ENCODE assay signal across 23 mouse cellular contexts in genomic region chr4:55405329-55405728, GRCm38 (mm10). TPM values are rescaled to one million over a fixed set of nuclear protein-coding genes. Genes with fewer than 3 reads are reported as not detected.
DNase-seq lines count a peak whose midpoint lies in the region; ATAC-seq and TF ChIP-seq lines count a peak whose summit lies in the region.
"Had no signal": no experiment of that assay in that cellular context is flagged by ENCODE, and none has a peak within 500 bp of the region (broad histone marks: within the 10 kb centered on the region; RNA-seq: fewer than 3 reads in every experiment).

No protein-coding gene starts in this region.

- no peaks in the 10 kb centered on the region for H3K4me1 ChIP-seq in hindbrain, postnatal 0 days (ENCODE audit: insufficient read depth, low read length)
- no peaks in the 10 kb centered on the region for H3K4me1 ChIP-seq in hindbrain, embryonic 13.5 days (replicated peaks)
- 0 out of 2 replicates have a peak, but pooled peaks cover 6% of the 10 kb centered on the region for H3K4me1 ChIP-seq in midbrain, embryonic 14.5 days (ENCODE audit: control insufficient read depth, insufficient read depth, low read length)
- peaks cover 4% of the 10 kb centered on the region; the same call in 1 of the 2 replicates for H3K4me1 ChIP-seq in midbrain, embryonic 10.5 days
- no peaks in the 10 kb centered on the region for H3K4me1 ChIP-seq in midbrain, embryonic 15.5 days
- H3K4me1 ChIP-seq: embryonic facial prominence, embryonic 12.5 days; embryonic facial prominence, embryonic 15.5 days; heart, embryonic 13.5 days had no signal

- no peaks in the 10 kb centered on the region for H3K27me3 ChIP-seq in hindbrain, postnatal 0 days (ENCODE audit: insufficient read depth, low read length)
- H3K27me3 ChIP-seq in hindbrain, embryonic 13.5 days = no peaks in the 10 kb centered on the region
- no peaks in the 10 kb centered on the region for H3K27me3 ChIP-seq in midbrain, embryonic 14.5 days (ENCODE audit: control insufficient read depth, insufficient read depth, low read length)
- H3K27me3 ChIP-seq in midbrain, embryonic 10.5 days (ENCODE audit: low read depth, poor library complexity, severe bottlenecking) = 0 out of 2 replicates have a peak, but pooled peaks cover 3% of the 10 kb centered on the region
- H3K27me3 ChIP-seq in midbrain, embryonic 15.5 days (replicated peaks) = no peaks in the 10 kb centered on the region
- H3K27me3 ChIP-seq: embryonic facial prominence, embryonic 12.5 days; embryonic facial prominence, embryonic 15.5 days; heart, embryonic 13.5 days had no signal

- H3K9me3 ChIP-seq in hindbrain, postnatal 0 days (ENCODE audit: low read length) = no peaks in the 10 kb centered on the region
- H3K9me3 ChIP-seq in hindbrain, embryonic 13.5 days = no peaks in the 10 kb centered on the region
- H3K9me3 ChIP-seq in midbrain, embryonic 14.5 days (ENCODE audit: control insufficient read depth, low read length) = no peaks in the 10 kb centered on the region
- no peaks in the 10 kb centered on the region; the same call in 1 of the 2 replicates for H3K9me3 ChIP-seq in midbrain, embryonic 10.5 days (replicated peaks)
- no peaks in the 10 kb centered on the region for H3K9me3 ChIP-seq in midbrain, embryonic 15.5 days
- H3K9me3 ChIP-seq: embryonic facial prominence, embryonic 12.5 days; embryonic facial prominence, embryonic 15.5 days had no signal

- H3K4me2 ChIP-seq in hindbrain, postnatal 0 days (ENCODE audit: low read depth, low read length) = no peak overlapping the region
- H3K4me2 ChIP-seq in hindbrain, embryonic 13.5 days = no peak overlapping the region
- no peak overlapping the region for H3K4me2 ChIP-seq in midbrain, embryonic 14.5 days (ENCODE audit: low read length)
- H3K4me2 ChIP-seq in midbrain, embryonic 15.5 days = no peak overlapping the region
- H3K4me2 ChIP-seq: embryonic facial prominence, embryonic 12.5 days; embryonic facial prominence, embryonic 15.5 days; heart, embryonic 13.5 days had no signal

- no peak overlapping the region for H3K4me3 ChIP-seq in hindbrain, postnatal 0 days (ENCODE audit: low read length)
- H3K4me3 ChIP-seq in hindbrain, embryonic 13.5 days = no peak overlapping the region
- H3K4me3 ChIP-seq in midbrain, embryonic 14.5 days (replicated peaks; ENCODE audit: low read depth, low read length) = no peak overlapping the region
- H3K4me3 ChIP-seq in midbrain, embryonic 10.5 days = no peak overlapping the region
- H3K4me3 ChIP-seq in midbrain, embryonic 15.5 days = no peak overlapping the region
- H3K4me3 ChIP-seq: embryonic facial prominence, embryonic 12.5 days; embryonic facial prominence, embryonic 15.5 days; gastrocnemius, adult 2 months; heart, embryonic 13.5 days had no signal

- ATAC-seq in hindbrain, postnatal 0 days = 0 out of 2 replicates have a peak, but pooled peaks have one; percentile 29
- no peak for ATAC-seq in hindbrain, embryonic 13.5 days (ENCODE audit: low FRiP score)
- no peak for ATAC-seq in midbrain, embryonic 14.5 days (ENCODE audit: low FRiP score, low TSS enrichment)
- ATAC-seq in midbrain, embryonic 15.5 days (replicated peaks) = peak; percentile 72
- ATAC-seq: CD4-positive, CD25-positive, alpha-beta regulatory T cell, adult 4 months; forebrain, embryonic 14.5 days; forebrain, postnatal 0 days had no signal

- TF ChIP-seq CTCF in hindbrain, postnatal 0 days (IDR thresholded peaks at IDR 0.05; ENCODE audit: low read depth) = no peak

- H3K27ac ChIP-seq in hindbrain, postnatal 0 days = no peak overlapping the region
- no peak overlapping the region for H3K27ac ChIP-seq in hindbrain, embryonic 13.5 days
- peak overlapping the region; percentile 41; the same call in 1 of the 2 replicates for H3K27ac ChIP-seq in midbrain, embryonic 14.5 days (replicated peaks; ENCODE audit: low read depth, low read length)
- H3K27ac ChIP-seq in midbrain, embryonic 10.5 days (replicated peaks) = no peak overlapping the region
- no peak overlapping the region for H3K27ac ChIP-seq in midbrain, embryonic 15.5 days
- H3K27ac ChIP-seq: embryonic facial prominence, embryonic 12.5 days; embryonic facial prominence, embryonic 15.5 days; gastrocnemius, adult 2 months; heart, embryonic 13.5 days had no signal

- no peak overlapping the region for H3K9ac ChIP-seq in hindbrain, postnatal 0 days (replicated peaks; ENCODE audit: low read length)
- H3K9ac ChIP-seq in hindbrain, embryonic 13.5 days = no peak overlapping the region
- no peak overlapping the region for H3K9ac ChIP-seq in midbrain, embryonic 14.5 days (replicated peaks; ENCODE audit: low read length)
- no peak overlapping the region for H3K9ac ChIP-seq in midbrain, embryonic 15.5 days
- H3K9ac ChIP-seq: embryonic facial prominence, embryonic 12.5 days; embryonic facial prominence, embryonic 15.5 days; forebrain, postnatal 0 days; heart, embryonic 13.5 days had no signal

- 38% methylated on average over 3 of the region's 3 CpGs for WGBS in hindbrain, postnatal 0 days
- 24% methylated on average over 3 of the region's 3 CpGs for WGBS in hindbrain, embryonic 13.5 days
- WGBS in midbrain, embryonic 14.5 days = 14% methylated on average over 3 of the region's 3 CpGs
- WGBS in midbrain, embryonic 10.5 days = 52% methylated on average over 3 of the region's 3 CpGs
- WGBS in midbrain, embryonic 15.5 days = 24% methylated on average over 3 of the region's 3 CpGs

- H3K36me3 ChIP-seq in hindbrain, postnatal 0 days (ENCODE audit: insufficient read depth, low read length) = no peaks in the 10 kb centered on the region
- H3K36me3 ChIP-seq in hindbrain, embryonic 13.5 days = no peaks in the 10 kb centered on the region
- H3K36me3 ChIP-seq in midbrain, embryonic 14.5 days (ENCODE audit: control insufficient read depth, insufficient read depth, low read length) = no peaks in the 10 kb centered on the region
- H3K36me3 ChIP-seq in midbrain, embryonic 10.5 days = no peaks in the 10 kb centered on the region
- H3K36me3 ChIP-seq in midbrain, embryonic 15.5 days (replicated peaks) = no peaks in the 10 kb centered on the region
- H3K36me3 ChIP-seq: embryonic facial prominence, embryonic 12.5 days; embryonic facial prominence, embryonic 15.5 days; heart, embryonic 13.5 days had no signal

- no peak for DNase-seq in hindbrain, postnatal 0 days (ENCODE audit: low spot score)
- peak; percentile 52 for DNase-seq in midbrain, embryonic 14.5 days
- no peak for DNase-seq in midbrain, embryonic 10.5 days (ENCODE audit: low spot score)
- no peak for DNase-seq in spleen, postnatal 10 days (ENCODE audit: low spot score in 2 of 2)
- DNase-seq in spleen, adult 12 weeks (ENCODE audit: low spot score) = no peak
- DNase-seq: adrenal gland, adult 8-10 months; adrenal gland, postnatal 25 days; cerebellum, adult 18-20 months; cerebellum, adult 9-10 months; cerebellum, postnatal 14 days; forebrain, postnatal 0 days; gastrocnemius, adult 2 months; gastrocnemius, postnatal 14 days; heart, adult 18-20 months; heart, postnatal 14 days; heart, postnatal 4 days had no signal

RNA-seq across cellular contexts. Expression of gene Rad23b, which starts 55.5 kb away (rescaled TPM):
- total RNA-seq in hindbrain, postnatal 0 days (2014; rRNA removed) = 282 and 307 TPM in 2 replicates
- 86.5 and 97.4 TPM in 2 replicates for polyA plus RNA-seq in hindbrain, postnatal 0 days (2015; fragmentation: Nextera tagmentation; extraction: Ambion mirVana)
- 86.2 and 92.6 TPM in 2 replicates for polyA plus RNA-seq in hindbrain, embryonic 13.5 days (2015; fragmentation: Nextera tagmentation; extraction: Ambion mirVana)
- polyA plus RNA-seq in midbrain, embryonic 14.5 days (2014; fragmentation: Nextera tagmentation; extraction: Ambion mirVana) = 82.0 and 83.9 TPM in 2 replicates
- 82.0 and 91.4 TPM in 2 replicates for polyA plus RNA-seq in midbrain, embryonic 10.5 days (2016; fragmentation: Nextera tagmentation; extraction: Ambion mirVana)
- 90.9 and 92.2 TPM in 2 replicates for polyA plus RNA-seq in midbrain, embryonic 15.5 days (2015; fragmentation: Nextera tagmentation; extraction: Ambion mirVana)

Comparison
In these comparisons a context has a peak if more than half of its experiments do, and no peak if none do; other contexts are left out.
1. ATAC-seq: peak in hindbrain, postnatal 0 days (single experiment) and midbrain, embryonic 15.5 days (single experiment); none in hindbrain, embryonic 13.5 days (single experiment) and midbrain, embryonic 14.5 days (single experiment).